Mouse (Mus musculus): ENCODE results near the gene Vangl1.
A peak's percentile ranks its signal among the peaks of the same experiment; 100 is the strongest.

Vangl1 gene

DNA sequence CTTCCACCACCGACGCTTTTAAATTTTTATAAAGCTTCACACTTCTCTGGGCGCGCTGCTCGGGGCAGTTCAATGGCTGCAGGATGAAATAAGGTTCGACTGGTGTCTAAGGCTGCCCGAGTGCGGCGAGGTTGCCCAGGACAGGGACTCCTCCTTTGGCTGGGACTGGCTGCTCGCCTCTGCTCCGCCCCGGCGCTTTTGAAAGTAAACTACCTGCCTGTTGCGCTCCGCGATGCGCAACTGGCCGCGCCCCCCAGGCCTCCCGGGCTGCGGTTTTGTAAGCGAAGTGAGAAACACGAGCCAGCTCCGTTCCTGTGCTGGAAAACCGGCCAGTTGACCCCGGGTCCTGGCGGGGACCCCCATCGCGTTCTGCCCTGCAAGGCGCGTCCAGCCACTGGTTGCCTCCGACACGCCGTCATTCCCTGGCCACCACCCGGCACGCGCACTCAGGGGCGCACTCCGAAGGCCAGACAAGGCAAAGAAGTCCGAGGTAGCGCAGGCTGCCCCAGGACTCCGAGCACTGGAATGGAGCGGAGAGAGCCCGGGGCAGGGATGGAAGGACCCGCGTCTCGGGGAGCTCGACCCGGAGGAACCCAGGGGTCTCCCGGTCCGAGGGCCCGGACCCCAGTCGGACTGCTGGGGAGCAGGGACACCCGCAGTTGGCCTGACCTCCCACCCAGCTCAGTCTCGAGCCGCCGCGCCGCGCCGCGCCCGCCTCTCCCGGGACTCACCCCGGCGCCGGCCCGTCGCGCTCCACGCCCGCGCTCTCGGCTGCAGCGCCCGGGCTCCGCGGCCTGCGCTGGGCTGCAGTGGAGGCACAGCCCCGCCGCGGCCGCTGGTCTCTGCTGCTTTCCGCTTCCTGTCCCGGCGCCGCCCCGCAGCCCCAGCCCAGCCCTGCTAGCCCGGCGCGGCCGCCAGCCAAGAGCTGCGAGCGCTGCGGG lies at the start of gene Vangl1:
Gene Vangl1, minus strand, starts transcription at position 913 of the 941 bp plus-strand sequence.
- peak; percentile 84 for DNase-seq (ENCODE audit: low read depth, low spot score)

DNA sequence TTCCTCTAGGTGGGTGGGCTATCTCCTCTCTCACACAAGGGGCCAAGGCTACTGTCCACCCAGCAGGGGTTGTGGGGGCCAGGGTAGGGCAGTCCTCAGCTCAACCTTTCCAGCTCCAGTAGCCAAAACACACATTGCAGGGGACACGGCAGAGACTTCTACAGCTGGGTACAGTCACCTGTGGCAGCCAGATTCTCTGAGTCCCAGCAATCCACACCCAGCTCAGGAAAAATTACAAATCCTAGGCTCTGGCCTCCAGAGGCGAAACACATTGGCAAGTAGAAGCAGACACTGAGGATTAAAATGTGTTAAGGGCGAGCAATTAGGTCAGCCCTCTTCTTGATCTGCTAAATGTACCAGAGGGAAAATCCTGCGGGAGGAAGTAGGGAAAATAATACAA lies 49.1 kb upstream of the Vangl1 start:
- DNase-seq (ENCODE audit: low read depth, low spot score), result no peak

DNA sequence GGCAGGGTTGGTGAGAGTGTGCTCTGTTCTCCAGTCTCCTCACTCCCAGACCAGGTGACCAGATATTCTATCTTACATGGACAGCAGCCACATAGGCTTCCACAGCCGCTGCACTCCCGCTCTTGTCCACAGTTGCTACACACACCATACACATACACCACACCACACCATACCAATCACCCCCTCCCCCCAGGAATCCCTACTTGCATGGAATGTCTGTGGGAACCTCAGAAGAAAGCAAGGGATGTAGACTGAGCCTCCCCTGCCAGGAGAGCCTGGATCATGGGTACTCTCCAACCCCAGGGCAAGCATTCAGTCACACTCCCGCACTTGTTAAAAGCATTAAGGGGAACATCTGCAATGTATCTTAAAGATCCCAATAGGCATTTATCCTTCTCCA lies 48.4 kb upstream of the Vangl1 start:
- no peak for DNase-seq (ENCODE audit: low read depth, low spot score)

DNA sequence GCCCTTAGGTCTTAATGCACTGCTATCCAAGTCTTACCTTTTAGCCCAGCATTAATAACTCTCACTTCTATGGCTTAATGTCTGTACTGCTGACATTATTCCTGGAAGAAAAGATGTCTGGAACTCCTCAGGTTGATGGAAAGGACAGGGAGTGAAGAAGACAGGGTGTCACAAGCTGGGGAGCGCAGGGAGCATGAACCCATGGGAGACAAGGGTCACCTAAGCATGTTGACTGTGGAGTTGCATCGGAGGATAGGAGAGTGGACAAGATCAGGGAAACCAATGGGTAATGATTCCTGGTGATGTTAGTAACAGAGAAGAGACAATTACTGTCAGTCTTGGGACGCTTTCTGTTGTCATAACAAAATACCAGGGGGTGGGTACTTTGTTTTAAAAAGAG lies 46.4 kb upstream of the Vangl1 start:
- DNase-seq (ENCODE audit: low read depth, low spot score), result no peak

DNA sequence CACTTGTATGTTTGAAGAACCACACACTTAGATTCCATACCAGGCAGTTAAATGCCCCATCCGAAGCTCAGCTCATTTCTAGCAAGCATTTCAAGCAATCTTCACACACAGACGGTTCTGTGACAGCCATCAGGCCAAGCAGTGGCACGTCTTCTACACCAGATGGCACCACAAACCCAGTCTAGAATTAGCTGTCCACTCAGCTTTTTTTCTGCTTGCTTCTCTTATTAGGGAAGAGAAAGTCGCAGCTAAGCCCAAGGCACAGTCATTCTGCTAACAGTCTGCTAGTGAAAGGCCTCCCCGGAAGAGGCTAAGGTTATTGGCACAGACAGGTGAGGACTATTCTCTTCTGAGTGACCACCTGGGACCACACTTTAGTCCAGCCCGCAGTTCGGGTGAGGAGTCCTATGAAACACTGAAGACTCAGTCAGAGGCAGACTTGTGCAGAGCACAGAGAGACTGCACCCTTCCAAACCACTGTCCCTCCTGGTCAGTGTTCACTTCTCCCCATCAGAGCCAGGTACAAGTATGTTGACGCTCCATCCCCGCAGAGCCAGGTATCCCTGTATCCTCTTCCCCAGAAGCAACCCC lies 45.0 kb upstream of the Vangl1 start:
- DNase-seq (ENCODE audit: low read depth, low spot score), result peak; percentile 36

DNA sequence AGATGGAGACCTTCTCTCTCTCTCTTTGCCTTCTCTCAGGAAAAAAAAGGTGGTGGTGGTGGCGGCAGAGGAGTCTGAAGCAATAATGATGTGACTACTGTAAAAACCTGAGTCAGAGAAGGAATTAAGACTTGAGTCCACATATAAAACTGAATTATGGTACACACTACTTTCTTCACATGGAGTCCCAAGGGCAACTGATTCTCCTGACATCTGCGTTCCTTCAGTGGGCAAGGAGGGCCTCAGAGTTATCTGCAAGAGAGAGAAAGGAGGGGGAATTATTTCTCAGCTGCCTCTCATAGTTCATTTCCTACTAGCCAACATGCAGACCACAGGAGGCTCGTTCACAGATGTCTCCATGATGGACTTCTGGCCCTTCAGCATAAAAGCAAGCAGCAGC lies 40.1 kb upstream of the Vangl1 start:
- no peak for DNase-seq (ENCODE audit: low read depth, low spot score)

DNA sequence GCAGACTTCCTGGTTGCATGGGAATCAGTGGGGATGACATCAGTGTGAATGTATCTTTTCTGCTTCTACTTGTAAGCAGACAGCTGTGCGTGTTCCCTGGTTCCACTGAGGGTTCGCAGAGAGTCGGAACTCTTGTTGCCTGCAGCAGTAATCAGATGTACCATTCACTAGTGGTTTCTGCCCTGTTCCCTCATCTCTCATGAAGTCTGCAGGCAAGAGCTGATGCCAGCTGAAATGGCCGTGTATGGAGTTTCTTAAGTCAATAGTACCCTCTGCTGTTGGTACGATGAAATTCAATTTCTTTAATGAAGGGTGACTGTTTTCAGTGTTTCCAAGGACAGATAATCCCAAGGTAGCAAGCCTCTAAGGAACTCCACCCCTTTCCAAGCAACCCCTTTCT lies 38.4 kb upstream of the Vangl1 start:
- no peak for DNase-seq (ENCODE audit: low read depth, low spot score)

DNA sequence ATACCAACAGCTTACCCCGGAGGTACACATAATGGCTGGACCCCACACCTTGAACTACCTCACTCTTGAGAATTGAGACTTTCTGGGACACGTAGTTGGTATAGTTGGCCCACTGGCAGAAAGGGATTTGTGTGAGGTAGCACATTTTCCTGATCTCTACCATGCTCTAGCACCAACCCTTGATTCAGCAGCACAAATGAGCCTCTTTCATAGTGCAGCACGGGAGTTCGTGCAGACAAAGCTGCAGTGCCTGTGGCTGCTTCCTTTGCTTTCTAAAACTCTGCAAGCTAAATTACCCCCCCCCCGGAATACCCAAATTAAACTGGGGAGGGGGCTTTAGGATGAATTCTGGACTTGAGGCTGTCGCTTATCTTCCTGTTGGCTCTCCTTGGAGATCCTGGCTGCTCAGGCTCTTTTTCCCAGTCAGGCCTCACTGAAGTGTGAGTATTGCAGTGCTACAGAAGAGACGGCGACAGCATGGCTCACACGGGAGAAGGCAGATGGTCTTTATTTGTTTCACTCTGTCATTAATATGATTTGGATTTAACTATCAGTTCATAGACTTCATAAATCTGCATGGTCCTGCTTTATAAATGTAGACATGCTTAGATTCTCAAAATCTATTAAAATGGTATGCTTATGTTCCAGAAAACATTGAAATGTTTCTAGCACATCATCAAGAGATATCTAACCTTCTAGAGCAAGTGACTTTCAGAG lies 27.1 kb upstream of the Vangl1 start:
- no peak for DNase-seq (ENCODE audit: low read depth, low spot score)

DNA sequence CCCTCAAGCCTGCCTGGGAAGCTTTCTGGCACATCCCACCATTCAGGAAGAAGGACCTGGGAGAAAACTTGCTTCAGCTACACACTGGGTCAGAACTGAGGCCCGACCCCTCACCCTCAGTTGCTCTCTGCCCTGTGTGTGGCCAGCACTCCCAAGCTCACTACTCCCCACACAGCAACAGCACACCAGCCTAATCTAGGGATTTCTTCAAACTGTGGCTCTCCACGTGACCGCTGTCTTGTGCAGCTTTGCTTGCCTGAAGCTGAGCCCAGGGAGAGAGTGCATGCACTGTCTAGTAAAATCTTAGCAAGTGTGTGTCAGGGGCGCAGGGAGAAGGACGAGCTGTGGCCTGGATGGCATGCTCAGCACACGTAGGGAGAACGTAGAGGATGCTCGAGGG lies 18.3 kb upstream of the Vangl1 start:
- no peak for DNase-seq (ENCODE audit: low read depth, low spot score)

DNA sequence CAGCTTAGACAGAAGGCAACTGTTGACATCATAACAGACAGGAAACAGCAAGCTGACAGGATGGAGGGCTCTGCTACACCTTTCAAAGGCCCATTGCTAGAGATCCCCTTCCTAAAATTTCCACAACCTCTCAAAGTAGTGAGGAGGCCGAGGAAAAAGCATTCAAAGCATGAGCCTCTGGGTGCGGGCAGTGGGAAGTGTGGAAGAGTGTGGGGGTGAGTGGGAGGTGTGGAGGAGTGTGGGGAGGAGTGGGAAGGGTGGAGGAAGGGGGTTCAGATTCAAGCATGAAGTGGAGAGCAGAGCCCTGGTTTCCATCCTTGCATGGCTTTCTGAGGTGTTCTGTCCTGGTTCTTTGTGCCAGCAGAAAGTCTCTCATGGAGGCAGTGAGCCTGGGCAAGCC lies 13.8 kb upstream of the Vangl1 start:
- no peak for DNase-seq (ENCODE audit: low read depth, low spot score)

DNA sequence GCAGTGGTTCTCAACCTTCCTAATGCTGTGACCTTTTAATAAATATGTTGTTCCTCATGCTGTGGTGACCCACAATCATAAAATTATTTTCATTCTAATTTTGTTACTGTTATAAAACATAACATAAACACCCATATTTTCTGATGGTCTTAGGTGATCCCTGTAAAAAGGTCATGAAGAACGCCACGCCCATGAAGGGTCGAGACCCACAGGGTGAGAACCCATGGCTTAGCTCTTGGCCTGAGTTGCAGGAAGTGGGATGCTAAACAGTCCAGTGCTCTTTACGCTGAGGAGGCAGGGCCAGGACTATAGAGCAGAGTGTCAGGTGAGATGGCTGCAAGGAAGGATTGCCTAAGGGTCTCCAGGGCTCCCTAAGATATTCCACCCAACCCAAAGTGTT lies 10.2 kb upstream of the Vangl1 start:
- peak; percentile 34 for DNase-seq (ENCODE audit: low read depth, low spot score)

DNA sequence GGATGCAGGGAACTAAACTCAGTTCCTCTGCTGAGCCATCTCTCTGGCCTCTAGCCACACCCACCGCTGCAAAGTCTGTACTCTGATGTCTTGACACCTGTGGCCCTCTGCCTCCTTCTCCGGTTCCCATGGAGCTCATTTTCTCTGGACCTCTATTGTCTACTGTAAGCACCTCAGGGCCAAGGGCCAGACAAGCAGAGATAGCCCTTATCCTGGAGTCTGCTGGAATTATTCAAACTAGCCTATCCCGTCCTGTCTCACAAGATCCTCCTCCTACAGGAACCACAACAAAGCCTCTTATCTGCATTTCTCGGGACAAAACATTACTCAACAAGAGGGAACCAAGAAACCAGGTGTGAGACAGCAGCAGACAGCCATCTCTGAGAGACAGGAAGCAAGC lies 9.8 kb upstream of the Vangl1 start:
- peak; percentile 83 for DNase-seq (ENCODE audit: low read depth, low spot score)

DNA sequence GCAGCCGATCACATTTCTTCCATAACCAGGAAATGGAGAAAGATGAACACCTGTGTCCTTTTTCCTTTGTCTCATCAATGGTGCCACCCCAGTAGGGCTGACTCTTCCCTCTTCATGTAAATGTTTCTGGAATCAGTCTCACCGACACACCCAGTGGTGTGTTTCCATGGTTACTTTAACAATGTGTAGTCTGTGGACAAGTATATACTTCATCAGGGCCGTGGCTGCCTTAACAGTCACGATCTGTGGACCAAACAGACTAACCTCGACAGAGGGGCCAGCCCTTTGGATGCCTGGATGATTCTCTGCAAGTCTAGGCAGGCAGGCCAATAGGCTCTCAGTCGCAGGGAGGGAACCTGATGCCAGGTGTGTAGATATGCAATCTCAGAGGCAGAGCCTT lies 8.4 kb upstream of the Vangl1 start:
- DNase-seq (ENCODE audit: low read depth, low spot score), result peak; percentile 88

DNA sequence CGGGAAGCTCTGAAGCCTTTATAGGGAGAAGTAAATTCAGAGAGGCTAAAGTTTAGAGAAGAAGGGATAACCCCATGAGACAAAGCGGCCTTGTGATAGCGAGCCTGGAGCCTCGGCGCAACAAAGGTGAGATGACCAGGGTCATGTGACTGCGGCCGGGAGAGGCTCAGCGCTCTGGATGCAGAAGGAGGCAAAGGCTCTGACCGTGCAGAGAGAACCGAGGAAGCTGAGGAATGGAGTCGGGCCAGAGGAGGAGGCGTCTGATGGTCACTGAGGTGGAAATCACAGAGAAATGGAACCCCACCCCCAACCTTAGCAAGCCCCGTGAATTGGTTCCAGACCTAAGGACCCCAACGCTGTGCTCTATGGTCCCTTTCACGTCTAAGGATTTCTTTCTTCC lies 7.8 kb upstream of the Vangl1 start:
- no peak for DNase-seq (ENCODE audit: low read depth, low spot score)

DNA sequence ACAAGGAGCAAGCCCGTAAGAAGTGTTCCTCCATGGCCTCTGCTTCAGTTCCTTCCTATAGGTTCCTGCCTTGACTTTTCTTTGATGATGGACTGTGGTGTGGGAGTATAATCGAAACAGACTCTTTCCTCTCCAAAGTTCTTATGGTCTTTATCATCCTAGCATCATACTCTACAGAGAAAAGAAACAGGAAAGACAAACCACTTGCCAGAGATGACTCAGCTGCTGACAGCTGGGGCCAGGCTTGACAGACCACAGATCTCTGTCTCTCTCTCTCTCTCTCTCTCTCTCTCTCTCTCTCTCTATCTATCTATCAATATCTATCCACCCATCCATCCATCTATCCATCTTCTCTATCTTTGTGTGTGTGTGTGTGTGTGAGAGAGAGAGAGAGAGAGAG lies 6.8 kb upstream of the Vangl1 start:
- no peak for DNase-seq (ENCODE audit: low read depth, low spot score)

DNA sequence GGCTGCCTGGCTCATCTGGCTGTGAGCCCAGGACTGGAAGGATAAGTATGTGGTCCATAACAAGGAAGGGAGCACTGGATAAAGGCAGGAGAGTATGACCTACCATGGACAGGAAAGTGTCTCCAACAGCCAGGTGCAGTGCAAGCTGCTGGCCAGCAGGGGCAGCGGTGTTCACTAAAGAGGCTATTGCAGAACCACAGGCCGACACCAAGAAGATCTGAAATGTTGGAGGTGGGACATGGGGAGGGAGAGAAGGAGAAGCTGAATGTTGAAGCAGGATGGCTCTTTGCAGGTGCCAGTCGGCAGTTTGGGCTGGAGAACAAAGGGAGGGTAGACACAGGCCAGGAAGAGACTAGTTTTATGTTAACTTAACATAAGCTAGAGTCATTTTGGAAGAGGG lies 6.3 kb upstream of the Vangl1 start:
- peak; percentile 82 for DNase-seq (ENCODE audit: low read depth, low spot score)

DNA sequence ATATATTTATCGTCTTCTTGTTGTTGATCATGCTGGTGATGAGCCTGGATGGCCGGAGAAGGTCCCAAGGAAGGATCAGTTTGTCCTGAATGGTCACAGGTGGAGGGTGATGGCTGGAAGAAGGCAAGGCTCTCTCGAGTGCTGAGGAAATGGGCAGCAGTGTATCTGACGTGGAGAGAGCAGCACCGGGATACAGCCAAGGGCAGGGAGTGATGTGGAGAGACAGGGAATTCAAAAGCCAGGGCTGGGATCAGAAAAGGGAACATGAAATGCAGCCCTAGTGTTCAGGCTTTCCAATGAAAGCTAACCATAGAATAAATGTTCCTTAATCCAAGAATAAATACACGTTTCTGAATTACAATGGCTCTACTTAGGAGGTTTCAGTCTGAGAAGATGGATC lies 4.4 kb upstream of the Vangl1 start:
- no peak for DNase-seq (ENCODE audit: low read depth, low spot score)

DNA sequence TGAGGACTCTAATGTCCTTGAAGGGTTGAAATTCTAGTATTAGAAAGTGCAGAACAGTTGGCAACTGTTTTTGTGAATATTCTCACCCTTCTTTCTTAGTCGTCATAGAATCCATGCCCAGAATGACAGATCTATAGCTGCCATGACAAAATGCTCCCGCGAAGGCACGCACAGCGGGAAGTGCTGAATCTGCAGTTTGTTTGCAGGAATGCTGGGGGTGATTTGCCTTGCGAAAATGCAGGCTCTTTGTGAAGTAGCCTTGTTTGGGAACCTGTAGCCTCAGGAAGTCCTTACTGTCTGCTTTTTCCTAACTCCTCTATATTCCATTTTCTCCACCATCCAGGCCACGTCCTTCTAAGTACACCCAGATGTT lies 951 bp upstream of the Vangl1 start:
- peak; percentile 64 for DNase-seq (ENCODE audit: low read depth, low spot score)

DNA sequence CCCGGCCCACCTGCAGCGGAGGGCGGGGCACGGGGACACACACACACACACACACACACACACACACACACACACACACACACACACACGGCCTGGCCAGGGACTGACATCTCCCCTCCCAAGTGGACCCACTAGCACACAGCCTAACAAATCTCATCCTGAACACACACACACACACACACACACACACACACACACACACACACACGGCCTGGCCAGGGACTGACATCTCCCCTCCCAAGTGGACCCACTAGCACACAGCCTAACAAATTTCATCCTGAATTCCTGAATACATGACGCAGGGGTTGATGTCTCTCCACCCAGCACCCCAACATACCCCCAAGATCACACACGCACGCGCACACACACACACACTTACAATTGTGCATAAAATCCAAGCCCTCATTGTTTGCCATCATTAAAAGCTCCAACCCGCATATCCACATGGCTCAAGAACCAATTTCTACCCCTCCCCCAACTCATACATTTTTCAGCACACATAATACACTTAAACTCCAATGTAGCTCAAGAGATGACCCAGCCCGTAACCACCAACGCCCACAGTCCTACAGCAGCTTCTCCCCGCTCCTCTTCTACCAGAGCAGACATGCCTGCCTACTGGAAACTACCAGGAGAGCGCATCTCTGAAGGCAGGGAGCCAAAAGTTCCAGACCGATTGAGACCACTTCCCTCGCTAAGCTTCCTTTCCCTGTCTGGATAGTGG lies 403 bp upstream of the Vangl1 start:
- peak; percentile 61 for DNase-seq (ENCODE audit: low read depth, low spot score)

DNA sequence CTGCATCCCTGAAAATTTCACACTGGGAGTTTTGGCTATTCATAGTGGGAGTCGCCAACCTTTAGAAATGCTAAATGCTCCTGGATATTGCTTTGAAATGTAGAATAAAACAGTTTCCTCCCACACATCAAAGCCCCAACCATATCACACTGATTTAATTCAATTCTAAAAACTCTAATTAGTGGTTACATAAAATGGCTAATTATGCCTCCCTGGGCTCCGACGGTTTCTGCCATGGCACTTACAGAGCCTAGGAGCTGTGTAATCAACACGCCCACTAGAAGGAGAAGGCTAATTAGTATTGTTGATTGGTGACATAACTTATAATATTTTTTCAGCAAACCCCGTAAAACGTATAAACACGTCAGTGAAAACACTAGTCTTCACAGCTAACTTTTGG lies 1.4 kb downstream of the Vangl1 start:
- no peak for DNase-seq (ENCODE audit: low read depth, low spot score)

DNA sequence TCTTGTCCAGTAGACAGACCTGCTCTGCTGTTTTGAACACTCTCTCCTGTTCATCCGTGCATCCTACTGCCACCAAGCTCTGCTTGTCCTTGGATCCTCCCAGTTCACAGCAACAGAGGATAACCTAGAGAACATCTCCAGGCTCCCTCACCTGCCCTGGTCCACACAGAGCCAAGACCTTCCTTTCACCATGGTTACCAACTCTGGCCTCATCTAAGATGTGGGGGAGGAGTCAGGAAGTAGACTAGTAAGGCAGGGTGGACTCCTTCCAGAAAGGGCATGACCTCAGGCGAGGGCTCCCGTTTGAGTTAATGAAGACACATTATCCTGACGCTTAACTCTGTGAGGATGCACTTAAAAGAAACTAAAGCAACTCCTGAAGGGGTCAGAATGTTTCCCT lies 4.5 kb downstream of the Vangl1 start:
- DNase-seq (ENCODE audit: low read depth, low spot score), result peak; percentile 62

DNA sequence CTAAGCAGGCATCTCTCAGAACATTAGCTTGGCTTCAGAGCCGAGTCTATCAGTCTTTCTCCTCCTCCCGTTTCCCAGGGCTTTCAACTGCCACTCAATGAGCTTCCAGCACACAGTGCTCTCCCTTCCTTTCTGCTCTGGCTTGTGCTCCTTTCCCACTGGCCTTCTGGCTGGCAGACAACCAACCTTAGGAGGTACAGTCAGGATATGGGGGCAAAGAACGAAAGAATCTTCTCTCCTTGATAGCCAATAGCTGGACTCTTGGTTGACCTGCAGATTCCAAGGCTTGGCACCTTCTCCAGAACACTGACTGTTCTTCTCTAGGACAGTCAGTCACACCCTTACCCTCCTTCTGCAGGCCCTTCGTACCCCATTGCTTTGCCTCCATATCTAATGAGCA lies 5.3 kb downstream of the Vangl1 start:
- no peak for DNase-seq (ENCODE audit: low read depth, low spot score)

Data from R1 (cell line).